Mouse (Mus musculus) midbrain, embryonic 13.5 days (tissue): ENCODE results near the gene Trpc5. TPM values are rescaled to one million over a fixed set of nuclear protein-coding genes. Genes with fewer than 3 reads are reported as not detected.

Source experiments
- ATAC-seq: fragments of 200-750 bp; cut with Nextera tagmentation; 2 replicates; pipeline ENCODE4 v1.8.0; 2017; ENCODE audit warnings: mild to moderate bottlenecking, moderate TSS enrichment, moderate library complexity
- H3K27ac ChIP-seq: fragments of 300-500 bp; sonication (generic); 2 replicates; pipeline ENCODE4 v1.5.1; 2015; ENCODE audit warnings: inconsistent platforms, mild to moderate bottlenecking, moderate library complexity
- H3K27me3 ChIP-seq: fragments of 300-500 bp; sonication (generic); 2 replicates; pipeline ENCODE4 v1.6.1; 2015; ENCODE audit warnings: mild to moderate bottlenecking, inconsistent platforms
- H3K36me3 ChIP-seq: fragments of 300-500 bp; sonication (generic); 2 replicates; pipeline ENCODE4 v1.6.1; 2015; ENCODE audit warnings: mild to moderate bottlenecking, inconsistent platforms
- H3K4me1 ChIP-seq: fragments of 300-500 bp; sonication (generic); replicated peaks from 2 replicates; pipeline ENCODE4 v1.6.1; 2015; ENCODE audit warnings: inconsistent platforms
- H3K4me2 ChIP-seq: fragments of 300-500 bp; sonication (generic); replicated peaks from 2 replicates; pipeline ENCODE4 v1.6.1; 2015; ENCODE audit warnings: moderate library complexity, mild to moderate bottlenecking, inconsistent platforms
- H3K4me3 ChIP-seq: fragments of 300-500 bp; sonication (generic); replicated peaks from 2 replicates; pipeline ENCODE4 v1.5.1; 2015; ENCODE audit warnings: mild to moderate bottlenecking, inconsistent platforms
- H3K9ac ChIP-seq: fragments of 300-500 bp; sonication (generic); replicated peaks from 2 replicates; pipeline ENCODE4 v1.6.1; 2015; ENCODE audit warnings: mild to moderate bottlenecking, inconsistent platforms
- H3K9me3 ChIP-seq: fragments of 300-500 bp; sonication (generic); 2 replicates; pipeline ENCODE4 v1.6.1; 2016; ENCODE audit warnings: mild to moderate bottlenecking, inconsistent platforms
- WGBS: fragments of 180-500 bp; shearing (Covaris S2); methylation state at CpG from one replicate; pipeline ENCODE4 v1.1.7; 2015; 5-methylcytosine and 5-hydroxymethylcytosine counted together
- polyA plus RNA-seq: library from polyadenylated mRNA; unstranded; fragments of >200 nt; fragmentation: Nextera tagmentation; extraction: Ambion mirVana; gene quantifications from 2 replicates; pipeline ENCODE4 v1.2.1, GENCODE M21; 2015

The Trpc5 gene
- polyA plus RNA-seq, 1 experiment from 2014 or later = 0.98 TPM

DNA sequence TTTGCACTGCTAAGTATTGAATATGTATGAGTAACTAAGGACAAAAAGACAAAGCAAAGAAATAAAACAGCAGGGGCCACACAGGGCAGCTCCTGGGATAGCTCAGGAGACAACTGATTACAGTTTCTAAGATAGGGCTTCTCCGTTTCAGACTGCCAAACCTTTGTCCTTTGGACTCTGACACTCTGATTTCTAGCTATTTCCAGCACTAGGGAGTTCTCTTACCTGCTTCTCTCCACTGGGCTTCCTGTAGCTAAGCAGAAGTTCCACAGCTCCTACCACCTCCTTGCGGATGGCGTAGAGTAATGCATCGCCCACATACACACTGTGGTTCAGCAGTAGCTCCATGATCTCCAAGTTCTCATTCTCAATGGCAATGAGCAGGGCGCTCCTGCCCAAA is 164.7 kb downstream of the Trpc5 start:
- Histone ChIP-seq H3K4me3 (no peak overlapping the region), H3K36me3 (no peaks in the 10 kb centered on the region), H3K4me2 (no peak overlapping the region), H3K4me1 (no peaks in the 10 kb centered on the region), H3K27ac (no peak overlapping the region), H3K9ac (no peak overlapping the region), H3K27me3 (no peaks in the 10 kb centered on the region), H3K9me3 (no peaks in the 10 kb centered on the region)
- no peak for ATAC-seq
- 78% methylated on average over 5 of the region's 5 CpGs for WGBS

DNA sequence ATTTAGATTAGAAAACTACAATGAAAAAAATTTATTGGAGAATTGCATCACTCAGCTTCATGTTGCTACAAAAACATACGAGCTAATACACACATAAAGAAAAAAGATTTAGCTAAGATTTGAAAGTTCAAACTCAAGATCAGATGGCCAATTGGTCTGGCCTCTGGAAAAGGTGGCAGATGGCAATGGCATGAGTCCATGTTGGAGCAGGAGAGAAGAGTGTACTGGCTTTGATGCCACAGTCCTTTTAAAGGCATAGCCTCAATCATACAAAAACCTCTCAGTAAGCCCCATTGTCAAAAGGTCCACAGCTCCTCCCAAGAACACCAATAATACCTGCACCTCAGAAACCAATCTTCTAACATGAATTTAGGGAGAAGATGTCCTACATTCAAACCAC is 196.6 kb downstream of the Trpc5 start:
- Histone ChIP-seq H3K4me3 (no peak overlapping the region), H3K9me3 (no peaks in the 10 kb centered on the region), H3K4me2 (no peak overlapping the region), H3K27me3 (no peaks in the 10 kb centered on the region; the same call in 1 of the 2 replicates), H3K4me1 (no peaks in the 10 kb centered on the region), H3K27ac (no peak overlapping the region), H3K36me3 (no peaks in the 10 kb centered on the region), H3K9ac (no peak overlapping the region)
- 74% methylated on average over 1 of the region's 1 CpGs for WGBS
- ATAC-seq = no peak

DNA sequence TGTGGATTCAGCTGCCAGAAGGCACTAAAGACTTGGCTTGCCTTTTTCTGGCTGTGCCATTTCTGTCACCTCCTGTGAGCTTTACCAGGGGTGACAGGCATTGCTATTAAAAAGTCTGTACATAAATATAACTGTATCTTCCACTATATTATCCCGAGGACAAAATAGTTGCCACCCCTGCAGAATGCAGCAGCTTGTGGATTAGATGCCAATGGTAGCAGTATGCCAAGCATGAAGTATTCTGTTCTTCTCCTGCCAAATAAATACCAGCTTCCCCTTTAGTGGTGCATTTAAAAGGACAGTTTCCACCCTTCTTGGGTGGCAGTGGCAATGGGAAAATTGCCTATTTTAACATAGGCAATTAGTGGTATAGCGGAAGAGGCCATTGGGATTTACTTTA is 223.6 kb downstream of the Trpc5 start:
- Histone ChIP-seq H3K4me3 (no peak overlapping the region), H3K27me3 (0 out of 2 replicates have a peak, but pooled peaks cover 4% of the 10 kb centered on the region), H3K4me2 (no peak overlapping the region), H3K4me1 (no peaks in the 10 kb centered on the region), H3K9ac (no peak overlapping the region), H3K27ac (no peak overlapping the region), H3K36me3 (no peaks in the 10 kb centered on the region), H3K9me3 (no peaks in the 10 kb centered on the region)
- WGBS = 88% methylated on average over 2 of the region's 2 CpGs
- ATAC-seq = no peak

DNA sequence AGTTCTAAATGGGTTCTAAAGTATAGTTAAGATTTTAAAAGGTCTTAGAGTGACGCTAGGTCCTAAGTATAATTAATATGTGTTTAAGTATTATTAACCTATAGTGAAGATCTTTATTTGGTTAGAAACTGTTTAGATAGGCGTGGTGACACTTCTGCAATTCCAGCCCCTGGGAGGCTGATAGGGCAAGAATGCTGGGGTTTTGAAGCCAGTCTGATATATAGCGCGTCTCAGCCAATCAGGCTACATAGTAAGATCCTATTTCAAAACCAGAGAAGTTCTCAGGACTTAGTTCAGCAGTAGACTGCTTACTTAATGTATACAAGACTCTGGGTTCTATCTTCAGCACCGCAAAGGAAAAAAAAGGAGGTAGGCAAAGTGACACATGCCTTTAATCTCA is 231.7 kb downstream of the Trpc5 start, which contains the start of gene Trpc5os:
TSS of gene Trpc5os (plus strand) at position 301 of the 400 bp plus-strand sequence.
- H3K27ac ChIP-seq = no peak within 1 kb of the TSS
- no peak within 1 kb of the TSS for H3K4me2 ChIP-seq
- no peaks in the 10 kb centered on the region for H3K4me1 ChIP-seq
- no peak within 1 kb of the TSS for H3K9ac ChIP-seq
- 85% methylated on average over 5 of the region's 5 CpGs for WGBS
- H3K4me3 ChIP-seq = no peak within 1 kb of the TSS
- H3K9me3 ChIP-seq = no peaks in the 10 kb centered on the region
- no peaks in the 10 kb centered on the region for H3K36me3 ChIP-seq
- 0 out of 2 replicates have a peak, but pooled peaks cover 7% of the 10 kb centered on the region for H3K27me3 ChIP-seq
- no peak for ATAC-seq

DNA sequence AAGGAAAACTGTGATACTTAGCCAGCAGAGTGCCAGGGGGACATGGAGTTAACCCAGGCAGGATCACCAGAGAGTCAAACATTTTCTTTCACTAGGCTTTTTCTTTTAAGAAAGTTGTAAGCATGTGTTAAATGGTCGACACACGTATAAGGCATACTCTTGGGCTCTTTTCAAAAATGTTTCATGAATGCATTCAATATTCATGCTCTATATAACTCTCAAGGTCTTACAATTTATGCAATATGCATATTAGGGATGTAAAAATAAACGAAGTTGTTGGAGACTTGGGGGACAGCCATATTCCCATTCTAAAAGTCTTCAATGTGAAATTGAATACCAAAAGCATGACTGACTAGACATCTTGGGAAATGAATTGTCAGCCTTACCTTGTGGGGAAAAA is 264.1 kb downstream of the Trpc5 start:
- WGBS = 87% methylated on average over 3 of the region's 3 CpGs
- no peaks in the 10 kb centered on the region for H3K27me3 ChIP-seq
- no peak overlapping the region for H3K4me2 ChIP-seq
- H3K4me1 ChIP-seq = no peaks in the 10 kb centered on the region
- no peak for ATAC-seq
- no peaks in the 10 kb centered on the region for H3K9me3 ChIP-seq
- no peak overlapping the region for H3K4me3 ChIP-seq
- no peak overlapping the region for H3K27ac ChIP-seq
- H3K36me3 ChIP-seq = no peaks in the 10 kb centered on the region
- no peak overlapping the region for H3K9ac ChIP-seq

DNA sequence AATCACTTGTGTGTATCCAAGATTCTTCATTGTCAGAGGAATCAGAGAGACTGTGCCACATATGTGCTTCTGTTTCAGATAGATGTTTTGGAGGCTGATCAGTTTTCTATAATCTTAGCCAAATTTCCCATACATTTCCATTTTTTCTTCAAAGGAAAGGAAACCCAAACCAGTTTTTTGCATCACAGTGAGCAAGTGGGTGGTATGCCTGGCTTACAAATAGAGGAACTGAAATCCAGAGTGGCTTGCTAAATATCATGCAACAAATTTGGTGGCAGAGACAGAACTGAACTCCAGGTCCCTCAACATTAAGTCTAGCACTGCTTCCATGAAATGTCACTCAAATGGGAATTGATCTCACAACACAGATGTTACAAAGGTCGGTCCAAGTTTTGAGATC is 266.9 kb downstream of the Trpc5 start:
- Histone ChIP-seq H3K36me3 (no peaks in the 10 kb centered on the region), H3K27me3 (no peaks in the 10 kb centered on the region), H3K4me1 (no peaks in the 10 kb centered on the region), H3K27ac (no peak overlapping the region), H3K4me2 (no peak overlapping the region), H3K9me3 (no peaks in the 10 kb centered on the region), H3K4me3 (no peak overlapping the region), H3K9ac (no peak overlapping the region)
- WGBS = 86% methylated on average over 1 of the region's 1 CpGs
- ATAC-seq = no peak

DNA sequence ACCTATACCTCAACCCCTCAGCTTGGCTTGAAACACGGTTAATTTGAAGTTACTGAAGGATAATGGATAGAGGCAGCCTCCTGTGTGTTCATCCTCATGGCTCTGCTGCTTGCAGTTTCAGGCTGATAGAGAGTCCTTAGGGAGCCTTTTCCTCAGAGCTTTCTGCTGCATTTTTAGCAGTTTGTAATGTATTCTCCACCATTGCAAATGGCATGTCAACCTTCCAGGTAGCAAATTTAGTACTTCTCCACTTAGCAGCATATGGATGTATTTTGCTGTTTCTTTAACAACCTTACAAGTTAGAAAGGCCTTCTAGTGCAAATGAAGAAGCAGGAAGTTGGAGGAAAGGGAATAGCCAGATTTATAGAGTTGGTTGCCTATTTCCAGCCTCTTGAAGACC is 267.7 kb downstream of the Trpc5 start:
- H3K27me3 ChIP-seq = no peaks in the 10 kb centered on the region
- no peak for ATAC-seq

DNA sequence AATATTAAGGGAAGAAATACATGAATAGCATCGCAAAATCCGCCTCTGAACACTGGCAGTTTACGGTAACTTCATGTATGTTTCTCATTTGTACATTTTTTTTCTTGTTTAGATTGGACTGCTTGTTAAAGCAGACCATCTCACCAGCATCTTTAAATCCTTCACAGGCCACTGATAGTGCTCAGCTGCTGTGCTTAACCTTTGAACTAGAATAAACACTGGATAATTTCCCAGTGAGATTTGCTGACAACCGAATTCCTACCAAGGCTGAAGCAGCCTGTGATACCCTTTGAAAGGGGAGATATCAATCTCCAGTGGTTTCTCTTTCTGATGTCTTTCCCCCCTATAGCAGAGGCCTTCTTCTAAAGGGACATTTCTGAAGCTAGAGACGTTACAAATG is 279.9 kb downstream of the Trpc5 start:
- 83% methylated on average over 5 of the region's 5 CpGs for WGBS
- Histone ChIP-seq H3K36me3 (no peaks in the 10 kb centered on the region), H3K27me3 (no peaks in the 10 kb centered on the region), H3K4me2 (no peak overlapping the region), H3K4me3 (no peak overlapping the region), H3K4me1 (no peaks in the 10 kb centered on the region), H3K27ac (no peak overlapping the region), H3K9ac (no peak overlapping the region), H3K9me3 (no peaks in the 10 kb centered on the region)
- ATAC-seq = no peak

More for the DNA sequence above, 267.7 kb downstream of the Trpc5 start:
- 58% methylated on average over 1 of the region's 1 CpGs for WGBS
- Histone ChIP-seq H3K4me2 (no peak overlapping the region), H3K4me1 (no peaks in the 10 kb centered on the region), H3K9ac (no peak overlapping the region), H3K9me3 (no peaks in the 10 kb centered on the region), H3K27ac (no peak overlapping the region), H3K36me3 (no peaks in the 10 kb centered on the region), H3K4me3 (no peak overlapping the region)

DNA sequence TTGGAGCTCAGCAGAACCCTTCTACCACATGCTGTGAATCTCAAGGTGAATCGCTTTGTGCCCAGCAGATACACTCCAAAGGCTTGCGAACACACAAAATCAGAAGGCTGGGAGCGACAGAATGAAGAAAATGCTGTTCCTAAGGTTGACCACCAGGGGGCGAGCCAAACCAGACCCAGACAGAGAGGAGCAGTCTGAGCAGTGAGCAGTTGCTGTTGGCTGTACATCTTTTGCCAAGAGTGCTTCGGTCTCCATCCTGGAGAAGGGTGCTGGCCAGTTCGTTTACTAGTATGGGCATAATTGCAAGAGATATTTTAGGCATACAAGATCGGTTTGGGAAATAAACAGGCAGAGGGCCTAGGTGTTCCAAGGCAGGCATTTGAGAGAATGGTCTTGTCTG is 284.5 kb downstream of the Trpc5 start:
- Histone ChIP-seq H3K4me1 (no peaks in the 10 kb centered on the region), H3K27ac (no peak overlapping the region), H3K36me3 (no peaks in the 10 kb centered on the region), H3K9me3 (no peaks in the 10 kb centered on the region), H3K27me3 (no peaks in the 10 kb centered on the region), H3K9ac (no peak overlapping the region), H3K4me2 (no peak overlapping the region), H3K4me3 (no peak overlapping the region)
- WGBS = 36% methylated on average over 7 of the region's 7 CpGs
- ATAC-seq = peak; percentile 82

DNA sequence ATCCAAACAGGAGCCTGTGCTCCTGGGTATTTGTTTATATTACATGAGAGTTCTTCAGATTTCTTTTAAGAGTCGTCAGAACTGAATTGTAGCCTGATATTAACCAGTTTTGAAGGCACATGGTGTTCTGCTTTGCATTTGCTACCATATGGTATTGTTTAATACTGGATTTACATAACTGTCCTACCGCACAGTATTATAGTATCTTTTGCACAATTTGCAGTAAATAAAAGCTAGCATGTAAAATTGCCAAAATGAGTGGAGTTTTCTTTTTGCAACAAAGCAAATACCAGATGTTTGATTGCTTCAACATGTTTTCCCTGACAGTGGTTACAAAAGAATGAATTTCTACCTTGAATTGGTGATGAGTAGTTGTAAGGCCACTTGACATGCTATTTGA is 313.8 kb downstream of the Trpc5 start:
- H3K4me1 ChIP-seq = no peaks in the 10 kb centered on the region
- H3K9ac ChIP-seq = no peak overlapping the region
- H3K4me3 ChIP-seq = no peak overlapping the region
- H3K27me3 ChIP-seq = no peaks in the 10 kb centered on the region
- no peak for ATAC-seq
- 0 out of 2 replicates have a peak, but pooled peaks cover 3% of the 10 kb centered on the region for H3K9me3 ChIP-seq
- H3K36me3 ChIP-seq = no peaks in the 10 kb centered on the region
- no peak overlapping the region for H3K4me2 ChIP-seq
- no peak overlapping the region for H3K27ac ChIP-seq
- WGBS = 83% methylated on average over 2 of the region's 2 CpGs

DNA sequence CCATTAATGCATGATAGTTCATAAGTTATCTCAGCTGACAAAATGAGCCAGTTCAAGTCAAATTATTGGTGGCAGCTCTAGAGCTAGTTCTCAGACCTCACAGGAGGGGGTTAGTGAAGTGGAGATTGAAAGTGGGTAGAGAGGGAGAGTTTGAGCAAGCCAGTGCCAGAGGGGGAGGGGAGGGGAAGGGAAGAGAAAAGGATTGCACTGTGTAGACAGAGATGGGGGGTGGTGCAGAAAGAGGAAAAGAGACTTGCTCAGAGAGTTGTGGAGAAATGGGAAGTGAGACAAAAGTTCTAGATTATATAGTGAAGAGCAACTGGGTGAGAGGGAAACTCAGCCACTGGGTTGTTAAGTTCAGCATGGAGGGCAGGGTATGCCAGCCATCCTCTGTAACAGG is 349.6 kb downstream of the Trpc5 start:
- Histone ChIP-seq H3K4me2 (no peak overlapping the region), H3K4me1 (no peaks in the 10 kb centered on the region), H3K4me3 (no peak overlapping the region), H3K9ac (no peak overlapping the region), H3K27ac (no peak overlapping the region), H3K9me3 (no peaks in the 10 kb centered on the region), H3K36me3 (no peaks in the 10 kb centered on the region), H3K27me3 (no peaks in the 10 kb centered on the region)
- no peak for ATAC-seq

DNA sequence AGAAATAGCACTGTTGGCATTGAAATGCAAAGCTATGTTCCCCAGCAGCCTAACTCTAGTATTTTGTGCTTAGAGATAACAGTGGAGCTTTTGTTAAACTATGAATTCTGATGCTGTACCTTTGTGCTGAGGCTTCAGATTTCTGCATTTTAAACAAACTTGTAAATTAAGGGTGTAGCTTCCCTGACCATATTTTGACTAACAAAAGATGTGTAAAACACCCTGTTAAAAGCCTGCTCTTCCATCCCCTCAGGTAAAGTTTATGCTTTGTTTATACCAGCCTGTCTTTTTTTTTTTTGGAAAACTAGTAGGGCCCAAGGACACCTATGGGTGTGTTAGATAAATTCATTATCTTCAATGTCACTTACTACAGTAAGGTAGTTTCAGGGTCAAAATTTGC is 350.0 kb downstream of the Trpc5 start:
- no peak for ATAC-seq
- no peak overlapping the region for H3K4me2 ChIP-seq

DNA sequence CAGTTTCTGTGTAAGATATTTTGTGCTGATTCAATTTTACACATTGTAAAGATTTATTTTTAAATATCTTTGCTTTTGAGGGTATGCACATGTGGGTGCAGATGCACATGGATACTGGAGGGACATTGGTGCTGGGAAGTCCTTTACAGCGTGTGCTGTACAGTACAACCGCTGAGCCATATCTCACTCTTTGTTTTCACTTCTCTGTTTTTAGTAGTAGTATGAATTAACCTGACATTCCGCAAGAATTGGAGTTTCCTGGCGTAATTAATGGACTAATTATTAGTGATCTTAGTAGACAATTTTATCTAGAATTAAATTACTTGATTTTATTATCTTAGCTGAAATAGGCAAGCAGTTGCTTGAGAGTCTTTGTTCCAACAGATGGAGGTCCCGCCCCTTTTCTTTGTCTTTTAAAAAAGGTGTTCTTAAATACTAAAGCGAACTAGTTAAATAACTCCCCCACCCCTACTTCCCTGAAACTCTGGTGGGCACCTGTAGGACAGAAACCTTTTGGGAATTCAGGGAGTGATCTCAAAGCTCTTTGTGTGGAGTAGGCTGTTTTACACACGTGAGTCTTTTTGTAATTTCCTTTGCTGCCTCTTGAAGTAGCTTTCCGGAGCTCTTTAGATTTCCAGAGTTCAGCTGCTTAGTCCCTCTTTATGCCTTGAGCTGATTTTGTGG is 352.5 kb downstream of the Trpc5 start:
- no peak overlapping the region for H3K4me3 ChIP-seq
- 49% methylated on average over 8 of the region's 8 CpGs for WGBS
- ATAC-seq = no peak
- H3K27me3 ChIP-seq = no peaks in the 10 kb centered on the region
- H3K9ac ChIP-seq = no peak overlapping the region
- no peaks in the 10 kb centered on the region for H3K4me1 ChIP-seq
- H3K27ac ChIP-seq = no peak overlapping the region
- no peaks in the 10 kb centered on the region for H3K9me3 ChIP-seq
- H3K4me2 ChIP-seq = no peak overlapping the region
- H3K36me3 ChIP-seq = no peaks in the 10 kb centered on the region

More for the DNA sequence above, 350.0 kb downstream of the Trpc5 start:
- no peaks in the 10 kb centered on the region for H3K9me3 ChIP-seq
- H3K27me3 ChIP-seq = no peaks in the 10 kb centered on the region
- no peak overlapping the region for H3K9ac ChIP-seq
- no peak overlapping the region for H3K27ac ChIP-seq
- H3K36me3 ChIP-seq = no peaks in the 10 kb centered on the region
- no peaks in the 10 kb centered on the region for H3K4me1 ChIP-seq
- H3K4me3 ChIP-seq = no peak overlapping the region
